Mouse (Mus musculus): ENCODE results near the gene Mis12. TPM values are rescaled to one million over a fixed set of nuclear protein-coding genes. Genes with fewer than 3 reads are reported as not detected.

Mis12 gene
- total RNA-seq (2023) = 12.0 TPM

GRCm38 (mm10) chr11:71019201-71020068 is at the start of gene Mis12, which contains the start of gene Derl2:
Mis12 (plus strand) TSS chr11:71019611.
Derl2 (minus strand) TSS chr11:71019841.

GRCm38 (mm10) chr11:70969821-70970559 is 49.4 kb upstream of the Mis12 start, which contains the start of the genes Nup88 and Rpain:
Nup88 (minus strand) TSS chr11:70969973.
Rpain (plus strand) TSS chr11:70970213.

GRCm38 (mm10) chr11:70982557-70983228 is 36.7 kb upstream of the Mis12 start, which contains the start of gene C1qbp:
C1qbp (minus strand) TSS chr11:70983026.

GRCm38 (mm10) chr11:71004316-71004773 is 15.1 kb upstream of the Mis12 start, which contains the start of gene Dhx33:
Dhx33 (minus strand) TSS chr11:71004437.

GRCm38 (mm10) chr11:71033163-71033761 is 13.9 kb downstream of the Mis12 start, which contains the start of gene 6330403K07Rik:
6330403K07Rik (minus strand) TSS chr11:71033513.

Other genes with a start within 250 kb of the Mis12 start
- 1.5 TPM for gene Scimp, start 207.0 kb upstream of the Mis12 start, total RNA-seq (2023)
- 34.7 TPM for gene Rabep1, start 174.8 kb upstream of the Mis12 start, total RNA-seq (2023)
- gene Nup88, start 49.6 kb upstream of the Mis12 start, total RNA-seq (2023) = 82.1 TPM
- gene Rpain, start 49.4 kb upstream of the Mis12 start, total RNA-seq (2023) = 59.2 TPM
- gene C1qbp, start 36.6 kb upstream of the Mis12 start, total RNA-seq (2023) = 90.6 TPM
- 29.1 TPM for gene Dhx33, start 15.2 kb upstream of the Mis12 start, total RNA-seq (2023)
- gene Derl2, start 230 bp downstream of the Mis12 start, total RNA-seq (2023) = 25.8 TPM
- gene 6330403K07Rik, start 13.9 kb downstream of the Mis12 start, total RNA-seq (2023) = 0.77 TPM
- gene Nlrp1a, start 125.1 kb downstream of the Mis12 start, total RNA-seq (2023) = 6.3 TPM
- 0.35 TPM for gene Nlrp1b, start 211.1 kb downstream of the Mis12 start, total RNA-seq (2023)